Mouse (Mus musculus) embryonic facial prominence, embryonic 13.5 days (tissue): ENCODE data around the gene Akap2. TPM values are rescaled to one million over a fixed set of nuclear protein-coding genes. Genes with fewer than 3 reads are reported as not detected.

Experiments
- ATAC-seq: fragments of 200-750 bp; cut with Nextera tagmentation; 2 replicates; pipeline ENCODE4 v1.8.0; 2017; ENCODE audit warnings: low read depth; ENCODE audit not compliant: insufficient number of reproducible peaks, insufficient read depth, low FRiP score, low TSS enrichment
- H3K27ac ChIP-seq: fragments of 300-500 bp; sonication (generic); 2 replicates; pipeline ENCODE4 v1.5.1; 2015; ENCODE audit warnings: moderate library complexity, mild to moderate bottlenecking, inconsistent platforms
- H3K27me3 ChIP-seq: fragments of 300-500 bp; sonication (generic); 2 replicates; pipeline ENCODE4 v1.6.1; 2015; ENCODE audit warnings: mild to moderate bottlenecking, inconsistent platforms
- H3K36me3 ChIP-seq: fragments of 300-500 bp; sonication (generic); 2 replicates; pipeline ENCODE4 v1.6.1; 2015; ENCODE audit warnings: mild to moderate bottlenecking, inconsistent platforms
- H3K4me1 ChIP-seq: fragments of 300-500 bp; sonication (generic); 2 replicates; pipeline ENCODE4 v1.6.1; 2015; ENCODE audit warnings: inconsistent platforms
- H3K4me2 ChIP-seq: fragments of 300-500 bp; sonication (generic); 2 replicates; pipeline ENCODE4 v1.6.1; 2015; ENCODE audit warnings: moderate library complexity, mild to moderate bottlenecking, inconsistent platforms
- H3K4me3 ChIP-seq: fragments of 300-500 bp; sonication (generic); 2 replicates; pipeline ENCODE4 v1.5.1; 2015; ENCODE audit warnings: mild to moderate bottlenecking, inconsistent platforms
- H3K9ac ChIP-seq: fragments of 300-500 bp; sonication (generic); 2 replicates; pipeline ENCODE4 v1.6.1; 2015; ENCODE audit warnings: mild to moderate bottlenecking, inconsistent platforms
- H3K9me3 ChIP-seq: fragments of 300-500 bp; sonication (generic); 2 replicates; pipeline ENCODE4 v1.6.1; 2016; ENCODE audit warnings: inconsistent platforms
- WGBS: fragments of 180-500 bp; shearing (Covaris S2); methylation state at CpG from one replicate; pipeline ENCODE4 v1.1.7; 2015; ENCODE audit warnings: mixed read lengths; 5-methylcytosine and 5-hydroxymethylcytosine counted together
- polyA plus RNA-seq: library from polyadenylated mRNA; unstranded; fragments of >200 nt; fragmentation: Nextera tagmentation; extraction: Ambion mirVana; gene quantifications from 2 replicates; pipeline ENCODE4 v1.2.1, GENCODE M21; 2015

Akap2 gene
- polyA plus RNA-seq, 1 experiment from 2014 or later, result 28.1 TPM

DNA sequence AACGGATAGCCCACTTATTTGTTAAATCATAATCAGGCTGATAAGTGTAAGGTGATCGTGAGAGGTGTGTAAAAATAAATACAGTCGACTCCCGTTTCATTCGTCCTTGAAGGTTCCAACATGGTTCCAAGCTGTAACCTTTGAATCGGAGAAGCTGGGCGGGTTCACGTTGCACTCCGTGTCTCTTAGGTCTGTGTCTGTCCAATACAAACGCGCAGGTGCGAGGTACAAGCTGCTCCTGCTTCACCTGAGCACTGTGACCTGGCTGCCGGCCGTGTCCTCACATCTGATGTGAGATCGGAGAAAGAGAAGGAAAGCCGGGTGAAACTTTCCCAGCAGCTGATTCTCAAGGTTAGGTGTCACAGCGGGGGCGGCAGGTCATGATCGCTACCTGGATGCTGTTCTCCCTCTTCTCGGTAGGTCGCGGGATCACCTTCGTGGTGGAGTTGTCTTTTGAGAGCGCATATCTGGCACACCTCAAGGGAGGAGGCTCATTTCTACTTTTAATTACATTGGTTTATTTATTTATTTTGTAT is 103.5 kb downstream of the Akap2 start:
- peaks cover 5% of the 10 kb centered on the region; the same call in 1 of the 2 replicates for H3K36me3 ChIP-seq
- H3K4me2 ChIP-seq, result no peak overlapping the region
- H3K9me3 ChIP-seq, result peaks cover 3% of the 10 kb centered on the region; the same call in 1 of the 2 replicates
- WGBS, result 86% methylated on average over 24 of the region's 24 CpGs
- no peak overlapping the region for H3K9ac ChIP-seq
- no peaks in the 10 kb centered on the region for H3K27me3 ChIP-seq
- peaks cover 30% of the 10 kb centered on the region for H3K4me1 ChIP-seq
- no peak overlapping the region for H3K4me3 ChIP-seq
- ATAC-seq, result no peak
- no peak overlapping the region for H3K27ac ChIP-seq

DNA sequence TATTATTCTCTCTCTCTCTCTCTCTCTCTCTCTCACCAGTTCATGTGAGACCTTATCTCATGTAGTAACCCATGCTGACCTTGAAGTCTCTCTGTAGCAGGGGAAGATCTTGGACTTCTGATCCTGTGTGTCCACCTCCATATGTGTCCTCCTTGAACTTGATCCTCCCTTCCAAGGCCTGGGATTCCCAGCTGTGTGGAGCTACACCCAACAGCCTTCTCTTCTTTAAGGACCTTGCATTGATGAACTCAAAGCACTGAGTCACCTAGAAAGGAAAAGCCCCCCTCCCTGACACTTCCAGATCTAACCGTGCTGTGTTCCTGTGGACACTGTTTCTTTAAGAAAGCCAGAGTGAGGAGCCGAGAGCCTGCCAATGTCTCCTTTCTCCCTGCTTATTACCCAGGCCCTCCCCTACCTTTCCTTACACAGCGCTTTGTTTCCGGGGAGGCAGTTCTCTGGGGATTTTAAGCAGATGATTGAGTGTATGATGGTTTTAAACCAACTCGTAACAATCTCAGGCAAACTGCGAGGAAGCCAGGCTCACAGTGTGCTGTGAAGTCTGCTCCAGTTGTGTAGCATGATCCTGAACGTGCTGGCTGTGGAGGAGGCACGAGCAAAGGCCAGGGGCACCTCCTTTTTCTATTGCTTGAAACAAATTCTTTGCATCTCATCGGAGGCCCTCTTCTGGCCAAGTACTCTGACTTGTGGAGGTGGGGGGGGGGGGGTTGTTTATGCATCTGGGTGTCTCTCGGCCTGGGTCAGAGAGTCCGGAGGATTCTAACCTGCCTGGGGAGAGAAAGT is 104.3 kb downstream of the Akap2 start:
- peaks cover 33% of the 10 kb centered on the region for H3K4me1 ChIP-seq
- no peak for ATAC-seq
- H3K36me3 ChIP-seq, result peaks cover 5% of the 10 kb centered on the region; the same call in 1 of the 2 replicates
- peaks cover 3% of the 10 kb centered on the region; the same call in 1 of the 2 replicates for H3K9me3 ChIP-seq
- H3K4me2 ChIP-seq, result peak overlapping the region; percentile 22
- peak overlapping the region; percentile 44; the same call in 1 of the 2 replicates for H3K9ac ChIP-seq
- H3K27ac ChIP-seq, result peak overlapping the region; percentile 78
- no peaks in the 10 kb centered on the region for H3K27me3 ChIP-seq
- WGBS, result 10% methylated on average over 11 of the region's 11 CpGs
- 0 out of 2 replicates have a peak overlapping the region, but pooled peaks have one; percentile 8 for H3K4me3 ChIP-seq

DNA sequence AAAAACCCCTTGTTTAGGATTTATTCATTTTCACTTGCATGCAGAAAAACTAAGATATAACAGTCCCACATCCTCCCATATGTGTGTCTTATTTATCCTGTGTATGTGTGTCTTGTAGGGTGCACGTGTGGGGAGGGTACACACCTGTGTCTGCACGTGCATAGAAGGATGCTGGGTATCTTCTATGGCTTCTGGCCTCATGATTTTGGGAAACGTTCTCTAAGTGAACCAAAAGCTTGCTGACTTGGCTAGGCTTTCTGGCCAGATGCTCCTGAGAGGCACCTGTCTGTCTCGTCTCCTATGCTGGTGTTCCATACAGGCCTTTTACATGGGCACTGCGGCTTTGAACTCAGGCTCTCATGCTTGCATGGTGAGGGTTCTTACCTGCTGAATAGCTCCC is 105.2 kb downstream of the Akap2 start:
- WGBS, result 88% methylated on average over 5 of the region's 5 CpGs
- Histone ChIP-seq H3K9ac (no peak overlapping the region), H3K27ac (no peak overlapping the region)

DNA sequence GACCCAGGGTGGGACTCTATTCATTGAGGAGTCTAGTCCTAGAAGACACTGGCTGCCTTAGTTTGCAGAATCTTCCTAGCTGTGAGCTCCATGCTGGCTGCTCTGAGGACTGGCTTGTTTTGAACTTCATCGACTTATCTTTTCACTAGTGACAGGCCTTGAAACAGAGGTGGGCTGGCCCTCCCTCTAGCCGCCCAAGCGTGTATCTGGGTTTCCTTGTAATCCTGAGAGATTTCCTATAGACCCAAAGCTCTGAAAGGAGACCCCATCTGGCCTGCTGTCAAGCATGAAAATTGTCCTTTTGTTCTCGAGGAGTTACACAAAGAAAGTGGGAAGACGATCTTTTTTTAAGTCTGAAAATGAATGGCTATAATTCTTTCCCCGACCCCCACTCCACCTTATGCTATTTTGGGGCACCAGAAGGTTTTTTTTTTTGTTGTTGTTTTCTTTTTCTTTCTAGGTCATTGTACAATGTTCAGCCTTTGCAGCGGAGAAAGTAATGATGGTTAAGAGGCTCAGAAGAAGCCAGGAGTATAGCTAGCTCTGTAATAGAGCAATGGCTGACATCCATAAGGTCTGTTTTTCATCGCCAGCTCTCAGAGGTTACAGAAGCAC is 107.3 kb downstream of the Akap2 start:
- peaks cover 33% of the 10 kb centered on the region for H3K4me1 ChIP-seq
- H3K4me3 ChIP-seq, result no peak overlapping the region
- 0 out of 2 replicates have a peak overlapping the region, but pooled peaks have one; percentile 48 for H3K27ac ChIP-seq
- no peak for ATAC-seq
- H3K4me2 ChIP-seq, result no peak overlapping the region
- H3K27me3 ChIP-seq, result no peaks in the 10 kb centered on the region
- WGBS, result 27% methylated on average over 8 of the region's 8 CpGs
- H3K36me3 ChIP-seq, result no peaks in the 10 kb centered on the region
- H3K9me3 ChIP-seq, result no peaks in the 10 kb centered on the region
- no peak overlapping the region for H3K9ac ChIP-seq

More for the DNA sequence above, 105.2 kb downstream of the Akap2 start:
- peaks cover 33% of the 10 kb centered on the region for H3K4me1 ChIP-seq
- peaks cover under 1% of the 10 kb centered on the region; the same call in 1 of the 2 replicates for H3K36me3 ChIP-seq
- no peaks in the 10 kb centered on the region for H3K9me3 ChIP-seq
- H3K27me3 ChIP-seq, result no peaks in the 10 kb centered on the region
- H3K4me3 ChIP-seq, result no peak overlapping the region
- ATAC-seq, result no peak
- no peak overlapping the region for H3K4me2 ChIP-seq

DNA sequence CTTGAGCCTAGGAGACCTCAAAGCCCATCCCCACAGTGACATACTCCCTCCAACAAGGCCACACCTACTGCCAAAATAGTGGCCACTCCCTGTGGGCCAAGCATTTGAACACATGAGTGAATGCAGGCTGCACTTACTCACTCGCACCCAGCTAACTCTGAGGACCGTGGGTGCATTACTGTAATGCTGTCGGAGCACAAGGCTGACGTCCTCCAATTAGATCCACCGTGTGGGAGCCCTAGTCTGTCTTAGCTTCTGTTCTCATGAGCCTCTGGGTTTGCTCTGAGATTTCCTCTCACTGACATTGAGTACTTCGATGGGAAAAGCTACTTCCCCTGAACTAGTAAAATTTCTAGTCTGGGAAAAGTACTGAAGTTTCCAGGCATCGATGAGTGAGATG is 108.8 kb downstream of the Akap2 start:
- H3K4me2 ChIP-seq, result no peak overlapping the region
- no peak overlapping the region for H3K27ac ChIP-seq
- no peaks in the 10 kb centered on the region for H3K9me3 ChIP-seq
- WGBS, result 83% methylated on average over 7 of the region's 7 CpGs
- H3K9ac ChIP-seq, result no peak overlapping the region
- ATAC-seq, result no peak
- H3K36me3 ChIP-seq, result no peaks in the 10 kb centered on the region
- no peak overlapping the region for H3K4me3 ChIP-seq
- H3K27me3 ChIP-seq, result no peaks in the 10 kb centered on the region
- H3K4me1 ChIP-seq, result peaks cover 32% of the 10 kb centered on the region

DNA sequence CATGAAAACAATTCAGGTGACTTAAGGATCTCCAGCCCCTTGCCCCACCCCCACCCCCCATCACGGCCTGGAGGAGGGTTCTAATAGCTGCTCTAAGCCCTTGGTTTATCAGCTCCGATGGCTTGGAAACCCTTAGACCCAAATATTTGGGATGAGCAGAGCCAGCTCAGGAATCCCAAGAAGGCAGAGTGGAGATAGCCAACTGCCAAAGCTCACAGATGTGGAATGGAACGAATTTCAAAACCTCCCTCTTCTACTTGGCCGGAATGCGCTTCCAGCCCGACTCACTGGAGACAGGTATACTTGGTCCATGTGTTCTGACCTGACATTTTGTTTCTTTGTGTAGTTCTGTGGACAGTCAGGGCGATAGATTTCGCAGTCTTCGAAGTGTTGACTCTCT is 111.7 kb downstream of the Akap2 start:
- no peak for ATAC-seq
- H3K27ac ChIP-seq, result no peak overlapping the region

DNA sequence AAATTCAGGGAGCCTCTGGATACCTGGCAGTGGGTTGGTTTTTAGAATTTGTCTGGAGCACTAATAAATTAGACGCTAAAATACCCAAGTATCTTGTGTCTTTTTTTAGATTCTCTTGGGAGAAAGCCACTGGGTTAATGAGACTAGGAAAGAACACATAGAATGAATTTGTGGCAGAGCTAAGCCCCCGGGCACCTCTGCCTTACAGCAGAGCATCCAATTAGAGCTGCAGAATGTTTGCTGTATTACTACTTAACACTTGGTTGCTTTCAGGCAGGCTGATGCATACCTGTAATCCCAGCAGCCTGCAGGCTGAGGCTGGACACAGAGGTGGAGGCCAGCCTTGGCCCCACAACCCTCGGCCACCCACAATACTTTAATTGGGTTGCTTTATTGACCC is 112.3 kb downstream of the Akap2 start:
- ATAC-seq, result no peak
- H3K9me3 ChIP-seq, result no peaks in the 10 kb centered on the region
- H3K9ac ChIP-seq, result no peak overlapping the region
- H3K27me3 ChIP-seq, result no peaks in the 10 kb centered on the region
- peaks cover 15% of the 10 kb centered on the region for H3K4me1 ChIP-seq
- H3K27ac ChIP-seq, result no peak overlapping the region
- WGBS, result 56% methylated on average over 3 of the region's 3 CpGs
- H3K4me2 ChIP-seq, result no peak overlapping the region
- H3K4me3 ChIP-seq, result no peak overlapping the region
- H3K36me3 ChIP-seq, result no peaks in the 10 kb centered on the region

More for the DNA sequence above, 111.7 kb downstream of the Akap2 start:
- no peaks in the 10 kb centered on the region for H3K9me3 ChIP-seq
- no peak overlapping the region for H3K9ac ChIP-seq
- no peak overlapping the region for H3K4me2 ChIP-seq
- H3K4me1 ChIP-seq, result peaks cover 21% of the 10 kb centered on the region
- no peaks in the 10 kb centered on the region for H3K36me3 ChIP-seq
- H3K27me3 ChIP-seq, result no peaks in the 10 kb centered on the region
- no peak overlapping the region for H3K4me3 ChIP-seq
- 75% methylated on average over 9 of the region's 9 CpGs for WGBS

DNA sequence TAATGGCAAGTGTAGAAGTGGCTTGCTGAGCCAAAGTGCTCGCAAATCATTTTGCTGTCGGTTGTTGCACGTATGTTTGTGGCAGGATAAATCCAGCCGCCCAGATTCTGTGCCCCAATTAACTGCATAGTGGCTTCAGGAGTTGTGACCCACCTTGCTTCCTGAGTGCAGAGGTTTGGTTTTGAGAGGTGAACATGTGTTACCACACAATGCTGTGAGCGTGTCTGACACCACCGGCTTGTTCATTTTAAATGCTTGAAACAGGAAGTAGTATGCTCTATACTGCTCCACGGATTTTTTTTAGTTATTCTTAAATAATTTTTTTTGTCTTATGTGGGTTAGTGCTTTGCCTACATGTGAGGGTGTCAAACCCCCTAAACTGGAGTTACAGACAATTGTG is 114.9 kb downstream of the Akap2 start:
- no peak for ATAC-seq
- Histone ChIP-seq H3K4me3 (no peak overlapping the region), H3K36me3 (no peaks in the 10 kb centered on the region), H3K4me1 (peaks cover 12% of the 10 kb centered on the region), H3K27ac (no peak overlapping the region), H3K4me2 (no peak overlapping the region), H3K9me3 (no peaks in the 10 kb centered on the region), H3K27me3 (no peaks in the 10 kb centered on the region), H3K9ac (no peak overlapping the region)
- WGBS, result 40% methylated on average over 7 of the region's 7 CpGs

DNA sequence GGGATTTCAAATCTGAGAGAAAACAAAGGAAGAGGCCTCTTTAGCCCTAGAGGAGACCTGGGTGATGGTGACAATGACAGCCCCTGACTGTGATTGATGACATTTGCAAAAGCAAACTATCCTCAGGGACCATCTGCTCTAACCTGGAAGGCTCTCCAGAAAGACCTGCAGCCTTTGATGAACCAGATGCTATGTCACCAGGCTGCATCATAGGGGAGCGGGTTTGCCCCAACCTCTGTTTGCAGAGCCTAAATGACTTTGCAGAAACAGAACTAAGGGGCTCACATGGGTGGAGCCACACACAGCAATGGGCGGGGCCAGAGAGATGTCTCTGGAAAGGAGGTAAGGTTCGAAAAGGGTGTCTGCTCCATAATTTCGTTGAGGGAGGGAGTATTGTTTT is 115.6 kb downstream of the Akap2 start:
- no peak overlapping the region for H3K4me2 ChIP-seq
- peaks cover 12% of the 10 kb centered on the region for H3K4me1 ChIP-seq
- H3K9ac ChIP-seq, result no peak overlapping the region
- no peak overlapping the region for H3K27ac ChIP-seq
- H3K9me3 ChIP-seq, result no peaks in the 10 kb centered on the region
- ATAC-seq, result no peak
- H3K4me3 ChIP-seq, result no peak overlapping the region
- WGBS, result 64% methylated on average over 4 of the region's 4 CpGs
- H3K27me3 ChIP-seq, result no peaks in the 10 kb centered on the region
- no peaks in the 10 kb centered on the region for H3K36me3 ChIP-seq

DNA sequence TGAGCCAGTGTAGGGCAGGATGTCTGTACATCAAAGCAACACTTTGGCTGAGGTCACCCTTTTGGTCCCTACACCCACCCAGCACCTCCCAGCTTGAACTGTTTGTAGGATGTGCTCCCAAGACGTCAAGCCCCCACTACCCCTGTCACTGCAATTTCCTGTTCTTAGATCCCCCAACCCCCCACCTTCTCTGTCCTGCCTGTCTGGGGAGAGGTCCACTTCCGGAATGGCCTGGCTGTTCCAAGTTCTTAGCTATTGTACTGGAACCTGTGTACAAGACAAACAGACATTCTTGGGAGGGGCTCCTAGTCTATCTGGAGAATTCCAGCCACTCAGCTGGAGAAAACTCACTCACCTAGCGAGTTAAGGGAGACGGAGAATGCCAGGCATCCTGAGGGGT is 116.7 kb downstream of the Akap2 start:
- no peak overlapping the region for H3K4me3 ChIP-seq
- no peak overlapping the region for H3K27ac ChIP-seq
- H3K9ac ChIP-seq, result no peak overlapping the region
- no peaks in the 10 kb centered on the region for H3K9me3 ChIP-seq
- no peaks in the 10 kb centered on the region for H3K36me3 ChIP-seq
- 66% methylated on average over 4 of the region's 4 CpGs for WGBS
- no peak overlapping the region for H3K4me2 ChIP-seq
- no peaks in the 10 kb centered on the region for H3K27me3 ChIP-seq
- peaks cover 12% of the 10 kb centered on the region for H3K4me1 ChIP-seq
- no peak for ATAC-seq

DNA sequence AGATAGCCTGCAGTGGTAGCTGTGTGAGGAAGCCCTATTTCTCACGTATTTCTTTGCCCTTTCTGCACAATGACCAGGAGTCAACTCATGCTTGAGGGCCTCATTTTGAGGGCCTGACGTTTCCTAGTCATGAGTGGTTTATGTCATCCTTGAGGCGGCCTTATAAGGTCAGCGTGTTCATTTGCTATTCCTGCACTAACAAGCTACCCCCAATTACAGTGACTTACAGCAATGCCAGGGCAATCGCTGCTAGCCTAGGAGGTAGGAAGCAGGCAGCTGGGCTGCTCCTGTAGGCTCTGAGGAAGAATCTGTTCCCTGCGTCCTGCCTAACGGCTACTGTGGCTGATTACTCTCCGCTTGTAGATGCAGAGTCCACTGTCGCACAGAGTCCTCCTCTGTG is 119.6 kb downstream of the Akap2 start:
- H3K36me3 ChIP-seq, result no peaks in the 10 kb centered on the region
- WGBS, result 69% methylated on average over 9 of the region's 9 CpGs

More for the DNA sequence above, 119.6 kb downstream of the Akap2 start:
- no peak overlapping the region for H3K4me3 ChIP-seq
- H3K4me2 ChIP-seq, result no peak overlapping the region
- H3K4me1 ChIP-seq, result peaks cover 15% of the 10 kb centered on the region
- H3K27ac ChIP-seq, result no peak overlapping the region
- H3K9me3 ChIP-seq, result no peaks in the 10 kb centered on the region
- H3K27me3 ChIP-seq, result no peaks in the 10 kb centered on the region
- no peak overlapping the region for H3K9ac ChIP-seq
- no peak for ATAC-seq
